Mouse (Mus musculus) brain, embryonic 18.5 days (tissue): ENCODE measurements around the gene Slc25a14.
A peak's percentile ranks its signal among the peaks of the same experiment; 100 is the strongest.

Experiments
- DNase-seq: peaks from one replicate; pipeline ENCODE4 v3.0.0-alpha.2; 2012; ENCODE audit warnings: low read depth, low spot score

Slc25a14 gene

DNA sequence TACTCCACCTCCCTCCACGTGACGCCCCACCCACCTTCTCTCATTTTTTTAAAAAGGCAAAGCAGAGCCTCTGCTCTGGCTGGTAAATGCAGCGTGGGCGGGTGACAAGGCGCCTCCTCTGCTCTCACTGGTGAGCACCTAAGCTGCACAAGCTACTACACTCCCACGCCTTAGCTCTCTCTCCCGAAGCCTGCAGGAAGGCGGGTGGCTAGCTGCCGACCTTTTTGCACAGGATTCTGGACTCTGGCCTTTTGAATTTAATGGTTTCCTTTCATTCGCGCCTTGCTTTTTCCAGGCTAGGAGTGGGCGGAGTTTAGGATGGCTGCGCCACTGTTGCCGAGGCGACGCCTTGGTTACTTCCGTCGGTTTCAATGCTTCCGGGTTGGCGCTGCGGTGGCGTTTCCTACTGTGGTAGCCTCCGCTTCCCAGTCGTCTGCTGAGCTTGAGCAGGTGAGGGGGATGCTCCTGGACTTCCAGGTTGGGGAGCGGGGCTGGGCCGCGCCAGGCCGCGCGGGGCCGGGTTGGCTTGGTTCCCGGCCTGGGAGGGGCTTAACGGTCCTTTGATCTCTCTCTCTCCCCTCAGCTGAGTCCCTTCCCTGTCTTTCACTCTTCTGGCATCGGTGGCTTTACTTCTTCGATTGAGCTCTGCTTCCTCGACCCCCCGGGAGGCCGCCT lies at the start of gene Slc25a14:
TSS of gene Slc25a14 (plus strand) at position 35 of the 675 bp plus-strand sequence.
- peak; percentile 74 for DNase-seq

GRCm38 (mm10) chrX:48583332-48583731 lies 39.9 kb upstream of the Slc25a14 start:
- no peak for DNase-seq

GRCm38 (mm10) chrX:48593721-48594098 lies 29.5 kb upstream of the Slc25a14 start:
- no peak for DNase-seq

DNA sequence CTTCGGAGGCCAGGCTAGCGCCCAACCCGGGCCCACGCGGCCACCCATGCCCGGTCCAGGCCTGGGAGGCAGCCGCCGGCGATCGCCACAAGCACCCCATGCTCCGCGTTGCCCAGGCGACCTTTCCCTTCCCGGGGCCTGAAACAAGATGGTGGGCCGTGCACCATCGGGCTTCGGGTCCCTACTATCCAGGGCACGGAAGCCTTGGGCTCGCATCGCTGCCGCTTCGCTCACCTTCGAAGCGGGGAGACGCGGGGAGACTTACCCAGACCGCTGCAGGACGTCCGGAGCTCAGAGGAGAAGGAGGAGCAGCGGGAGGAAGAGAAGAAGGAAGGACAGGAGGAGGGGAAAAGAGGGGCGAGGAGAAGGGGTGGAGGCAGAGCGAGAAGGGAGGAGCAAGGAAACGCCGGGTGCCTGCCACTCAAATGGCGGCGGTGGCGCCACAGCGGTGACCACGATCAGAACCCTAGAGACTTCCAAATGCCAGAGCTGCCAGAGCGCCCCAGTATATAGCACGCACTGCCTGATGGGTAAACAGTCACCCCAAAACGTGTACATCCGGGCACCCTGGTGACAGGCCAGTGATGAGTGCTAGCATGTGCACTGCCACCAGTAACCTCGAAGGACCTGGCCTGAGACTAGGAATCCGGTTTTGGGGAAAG lies 29.0 kb upstream of the Slc25a14 start, which contains the start of gene Zfp280c:
TSS of gene Zfp280c (minus strand) at position 406 of the 662 bp plus-strand sequence.
- DNase-seq = peak; percentile 26

- no peak for DNase-seq
Observed at GRCm38 (mm10) chrX:48596053-48596452, 27.2 kb upstream of the Slc25a14 start.

- no peak for DNase-seq
Observed at GRCm38 (mm10) chrX:48596906-48597305, 26.3 kb upstream of the Slc25a14 start.

GRCm38 (mm10) chrX:48604872-48605271 lies 18.3 kb upstream of the Slc25a14 start:
- no peak for DNase-seq

DNA sequence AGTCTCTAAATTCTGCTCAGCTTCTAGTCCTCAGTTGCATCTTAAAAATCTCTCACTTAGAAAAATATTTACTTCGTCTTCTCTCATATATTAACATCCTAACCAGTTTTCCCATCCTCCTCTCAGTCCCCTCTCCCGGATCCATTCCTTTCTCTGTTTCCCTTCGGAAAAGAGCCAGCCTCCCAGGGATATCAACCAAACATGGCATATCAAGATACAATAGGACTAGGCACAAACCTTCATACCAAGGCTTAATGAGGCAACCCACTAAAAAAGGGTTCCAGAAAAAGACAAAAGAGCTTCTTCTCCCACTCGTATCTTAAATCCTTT lies 199 bp upstream of the Slc25a14 start:
- no peak for DNase-seq

DNA sequence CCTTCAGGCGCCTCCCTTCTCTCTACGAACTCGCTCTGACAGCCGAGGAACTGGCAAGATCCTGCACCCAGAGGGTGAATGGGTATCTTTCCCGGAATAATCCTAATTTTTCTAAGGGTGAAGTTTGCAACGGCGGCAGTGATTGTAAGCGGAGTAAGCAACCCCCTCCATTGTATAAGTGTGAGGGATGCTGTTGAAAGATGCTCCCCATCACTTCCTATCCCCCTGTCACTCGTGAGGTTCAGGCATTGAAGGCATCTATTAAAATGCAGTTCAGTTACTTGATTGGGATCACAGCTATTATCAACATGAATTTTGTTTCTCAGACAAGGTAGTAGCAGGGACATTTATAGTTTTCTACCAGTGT lies 824 bp downstream of the Slc25a14 start:
- no peak for DNase-seq

DNA sequence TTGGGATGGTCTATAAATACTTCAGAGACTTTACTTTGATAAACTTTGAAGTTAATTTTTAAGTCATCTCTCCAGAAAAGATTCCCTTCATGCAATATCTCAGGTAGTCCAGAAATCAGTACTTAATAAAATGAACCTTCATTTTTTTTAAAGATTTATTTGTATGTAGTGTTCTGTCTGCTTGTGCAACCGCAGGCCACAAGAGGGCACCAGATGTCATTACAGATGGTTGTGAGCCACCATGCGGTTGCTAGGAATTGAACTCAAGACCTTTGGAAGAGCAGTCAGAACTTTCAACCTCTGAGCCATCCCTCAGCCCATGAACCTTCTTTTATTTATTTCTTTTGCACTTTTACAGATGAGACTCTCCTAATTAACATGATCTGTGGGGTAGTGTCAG lies 13.8 kb downstream of the Slc25a14 start:
- no peak for DNase-seq

- DNase-seq = no peak
Observed at GRCm38 (mm10) chrX:48644122-48644521, 20.9 kb downstream of the Slc25a14 start.

DNA sequence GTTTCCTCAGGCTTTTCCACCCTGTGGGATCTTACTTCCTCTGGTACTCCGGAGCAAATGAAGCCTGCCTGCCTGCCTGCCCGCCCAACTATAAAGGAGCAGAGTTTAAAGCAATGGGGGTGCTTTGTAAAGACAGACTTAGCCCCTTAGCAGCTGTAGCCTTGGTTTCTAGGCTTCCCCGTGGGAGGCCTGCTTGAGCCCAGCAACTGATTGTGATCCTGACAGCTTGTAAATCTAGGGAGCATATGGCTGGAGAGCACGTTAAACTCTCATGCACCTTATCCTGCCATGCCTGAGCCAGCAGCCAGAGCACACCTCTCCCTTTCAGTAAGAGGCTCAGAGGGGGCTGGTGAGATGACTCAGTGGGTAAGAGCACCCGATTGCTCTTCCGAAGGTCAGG lies 43.6 kb downstream of the Slc25a14 start:
- DNase-seq = no peak

DNA sequence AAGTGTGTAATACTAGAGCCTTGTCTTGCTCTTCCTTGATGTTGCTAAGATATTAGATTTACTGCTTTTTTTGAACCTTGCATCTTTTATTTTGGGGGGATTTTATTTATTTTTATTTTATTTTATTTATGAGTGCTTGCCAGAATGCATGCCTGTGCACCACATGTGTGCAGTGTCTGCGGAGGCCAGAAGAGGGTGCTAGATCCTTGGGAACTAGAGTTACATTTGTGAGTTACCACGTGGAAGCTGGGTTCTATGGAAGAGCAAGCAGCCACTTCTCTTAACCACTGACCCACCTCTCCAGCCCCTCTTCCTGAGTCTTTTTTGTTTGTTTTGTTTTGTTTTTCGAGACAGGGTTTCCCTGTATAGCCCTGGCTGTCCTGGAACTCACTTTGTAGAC lies 46.4 kb downstream of the Slc25a14 start:
- no peak for DNase-seq

- no peak for DNase-seq
Observed at GRCm38 (mm10) chrX:48671714-48672113, 48.5 kb downstream of the Slc25a14 start.

DNA sequence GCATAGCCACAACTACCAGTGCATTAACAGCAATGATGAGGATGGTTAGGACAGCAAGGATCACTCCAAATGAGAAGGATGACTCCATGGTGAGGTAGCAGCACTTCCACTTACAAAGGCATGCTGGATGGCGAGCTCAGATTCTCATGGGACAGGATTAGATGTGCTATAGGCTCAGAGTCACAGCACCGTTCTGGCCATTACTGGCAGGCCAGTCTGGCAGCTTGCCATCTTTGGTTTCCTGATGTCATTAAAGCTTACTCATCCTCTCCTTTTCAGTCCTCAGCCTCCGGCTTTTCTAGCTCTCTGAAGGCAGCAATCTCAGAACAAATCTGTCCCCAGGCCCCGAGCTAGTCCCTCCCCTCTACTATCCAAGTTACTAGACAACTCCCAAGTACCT lies 51.0 kb downstream of the Slc25a14 start, which contains the start of gene Gpr119:
TSS of gene Gpr119 (minus strand) at position 308 of the 400 bp plus-strand sequence.
- DNase-seq = no peak

DNA sequence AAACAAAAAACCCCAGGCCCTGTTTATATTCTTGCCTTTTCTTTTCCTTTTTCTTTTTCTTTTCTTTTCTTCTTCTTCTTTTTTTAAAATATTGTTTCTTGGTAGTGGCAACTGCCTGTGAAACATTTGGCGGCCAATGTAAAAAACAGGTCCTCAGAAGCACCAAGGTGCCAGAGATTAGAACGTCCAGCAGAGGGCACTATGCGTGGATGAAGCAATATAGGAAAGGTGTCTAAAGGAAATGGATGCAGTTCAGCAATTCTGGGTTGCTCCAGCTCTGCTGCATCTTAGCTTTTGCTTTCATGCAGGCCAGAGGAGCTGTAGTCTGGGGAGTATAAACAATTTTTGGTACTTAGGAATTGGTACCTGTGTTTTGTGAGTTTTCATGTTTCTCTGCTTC lies 60.2 kb downstream of the Slc25a14 start:
- no peak for DNase-seq

GRCm38 (mm10) chrX:48683857-48684256 lies 60.6 kb downstream of the Slc25a14 start:
- no peak for DNase-seq

DNA sequence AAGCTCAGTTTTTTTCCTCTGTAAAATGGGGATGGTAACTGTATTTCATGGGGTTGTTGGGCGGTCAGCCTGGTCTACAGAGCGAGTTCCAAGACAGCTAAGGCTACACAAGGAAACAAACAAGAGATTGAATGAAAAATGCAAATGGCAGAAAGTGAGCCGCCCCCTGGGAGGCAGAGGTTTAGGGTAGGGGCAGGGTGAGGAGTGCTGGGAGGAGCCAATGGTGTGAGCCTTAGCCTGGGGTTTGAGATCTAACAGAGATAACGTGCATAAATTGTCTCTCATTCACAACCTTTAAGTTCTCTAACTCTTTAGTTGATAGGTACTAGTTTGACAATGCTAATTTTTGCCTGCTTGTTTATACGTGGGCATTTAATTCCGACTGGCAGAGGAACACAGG lies 71.2 kb downstream of the Slc25a14 start:
- no peak for DNase-seq

DNA sequence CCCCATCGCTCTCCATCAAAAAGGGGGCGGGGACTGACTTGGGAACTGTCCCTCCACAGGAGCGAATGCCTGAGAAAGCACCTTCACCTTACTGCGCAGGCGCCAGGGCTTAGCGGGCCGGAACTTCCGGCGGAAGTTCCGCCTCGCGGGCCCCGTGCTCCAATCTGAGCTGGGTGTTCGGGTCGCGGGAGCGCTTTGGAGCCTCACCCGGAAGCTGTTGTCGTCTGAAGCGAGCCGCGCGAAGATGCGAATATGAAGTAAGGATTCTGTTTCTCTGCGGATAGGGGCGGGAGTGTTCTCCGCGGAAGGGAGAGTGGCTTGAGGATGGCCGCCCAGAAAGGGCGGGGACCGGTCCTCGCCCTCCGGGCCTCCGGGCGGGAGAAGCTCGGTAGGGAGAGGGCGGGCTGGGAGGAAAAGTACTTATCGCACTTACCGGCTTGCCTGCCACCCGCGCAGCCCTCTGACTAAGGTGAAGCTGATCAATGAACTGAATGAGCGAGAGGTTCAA lies 71.7 kb downstream of the Slc25a14 start, which contains the start of gene Rbmx2:
TSS of gene Rbmx2 (plus strand) at position 141 of the 508 bp plus-strand sequence.
- DNase-seq = peak; percentile 85

GRCm38 (mm10) chrX:48709701-48710100 lies 86.5 kb downstream of the Slc25a14 start:
- no peak for DNase-seq
